Mouse (Mus musculus): ENCODE measurements around the gene Yipf3. TPM values are rescaled to one million over a fixed set of nuclear protein-coding genes. Genes with fewer than 3 reads are reported as not detected.

The Yipf3 gene
- polyA plus RNA-seq, 1 experiment from 2014 or later: 62.6 TPM

DNA sequence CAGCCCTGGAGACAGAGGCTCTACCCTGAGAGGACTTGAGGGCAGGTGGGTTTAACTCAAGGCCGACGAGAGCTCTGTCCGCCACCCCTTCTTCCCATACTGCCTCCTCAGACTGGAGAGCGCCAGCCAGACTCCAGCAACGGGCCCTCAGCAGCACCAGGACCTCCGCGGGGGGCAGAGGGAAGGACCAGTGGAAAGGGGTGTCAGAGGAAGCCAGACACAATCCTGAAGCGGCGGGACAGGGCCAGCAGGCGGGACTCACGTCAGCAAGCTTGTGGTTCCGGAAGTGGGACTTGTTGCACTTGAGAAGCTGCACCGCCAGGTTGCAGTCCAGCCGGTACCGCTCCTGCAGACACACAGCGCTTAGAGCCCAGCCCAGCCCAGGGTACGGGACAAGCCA is 11.8 kb downstream of the Yipf3 start:
- no peak for DNase-seq
- TF ChIP-seq EP300 (IDR thresholded peaks at IDR 0.05; ENCODE audit: low read depth): no peak
- TF ChIP-seq CTCF (IDR thresholded peaks at IDR 0.05; ENCODE audit: low read depth): no peak
- Histone ChIP-seq H3K27me3 (ENCODE audit: insufficient read depth, low read length) (peaks cover 9% of the 10 kb centered on the region), H3K27ac (ENCODE audit: low read depth) (no peak overlapping the region), H3K36me3 (replicated peaks; ENCODE audit: insufficient read depth, low read length) (peaks cover 62% of the 10 kb centered on the region), H3K9me3 (ENCODE audit: low read length) (no peaks in the 10 kb centered on the region), H3K4me3 (ENCODE audit: low read depth, low read length) (no peak overlapping the region), H3K4me2 (ENCODE audit: low read depth, low read length) (no peak overlapping the region), H3K9ac (replicated peaks) (no peak overlapping the region), H3K4me1 (ENCODE audit: insufficient read depth) (no peaks in the 10 kb centered on the region)
- no peak for ATAC-seq
- 89% methylated on average over 15 of the region's 17 CpGs for WGBS (ENCODE audit: insufficient replicate concordance)

DNA sequence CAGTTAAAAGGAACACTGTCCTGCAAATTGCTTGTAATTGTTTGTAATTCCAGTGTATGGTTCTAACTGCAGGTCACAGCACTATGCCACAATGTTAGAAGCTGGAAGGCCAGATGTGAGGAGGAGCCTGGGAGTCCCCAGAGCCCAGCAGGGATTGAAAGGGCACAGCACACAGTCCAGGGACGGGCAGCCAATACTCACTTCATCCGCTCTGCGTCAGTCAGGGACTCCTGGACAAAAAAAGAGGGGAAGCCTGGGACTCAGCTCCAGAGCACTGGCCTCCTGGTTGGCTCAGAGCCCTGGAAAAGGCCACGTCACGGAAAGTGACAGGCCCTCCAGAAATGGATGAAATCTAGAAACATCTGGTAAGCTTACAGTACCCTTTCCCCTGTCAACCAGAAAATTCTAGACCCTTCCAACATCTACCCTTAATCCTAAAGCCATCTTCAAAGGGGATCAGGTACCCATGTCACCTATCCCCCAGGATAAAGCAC is 14.4 kb downstream of the Yipf3 start:
- H3K36me3 ChIP-seq (replicated peaks; ENCODE audit: insufficient read depth, low read length): peaks cover 67% of the 10 kb centered on the region
- H3K27ac ChIP-seq (ENCODE audit: low read depth): no peak overlapping the region
- no peak overlapping the region for H3K4me3 ChIP-seq (ENCODE audit: low read depth, low read length)
- no peak overlapping the region for H3K4me2 ChIP-seq (ENCODE audit: low read depth, low read length)
- no peak overlapping the region for H3K9ac ChIP-seq (replicated peaks)
- DNase-seq (no peak), ATAC-seq (no peak)
- H3K27me3 ChIP-seq (ENCODE audit: insufficient read depth, low read length): no peaks in the 10 kb centered on the region
- H3K9me3 ChIP-seq (ENCODE audit: low read length): no peaks in the 10 kb centered on the region
- WGBS (ENCODE audit: insufficient replicate concordance): 90% methylated on average over 5 of the region's 5 CpGs
- TF ChIP-seq CTCF (IDR thresholded peaks at IDR 0.05; ENCODE audit: low read depth) (no peak), EP300 (IDR thresholded peaks at IDR 0.05; ENCODE audit: low read depth) (no peak)
- H3K4me1 ChIP-seq (ENCODE audit: insufficient read depth): 0 out of 2 replicates have a peak, but pooled peaks cover 3% of the 10 kb centered on the region

DNA sequence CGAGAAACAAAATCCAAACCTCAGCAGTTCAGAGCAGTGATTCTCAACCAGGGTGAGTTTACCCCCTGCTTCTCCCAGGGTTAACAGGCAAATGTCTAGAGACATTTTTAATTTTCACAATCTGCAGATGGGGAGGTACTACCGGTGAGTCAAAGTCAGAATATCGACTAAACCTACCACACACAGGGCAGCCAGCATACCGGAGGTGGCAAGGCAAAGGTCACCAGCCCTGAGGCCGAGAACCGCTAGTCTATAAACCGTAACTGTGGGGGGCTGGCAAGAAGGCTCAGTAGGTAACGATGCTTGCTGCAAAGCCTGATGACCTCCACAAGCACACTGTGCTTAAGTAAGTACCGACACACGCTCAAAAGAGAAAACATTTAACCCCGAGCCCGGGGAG is 17.6 kb downstream of the Yipf3 start:
- Histone ChIP-seq H3K4me3 (ENCODE audit: low read depth, low read length) (no peak overlapping the region), H3K27ac (ENCODE audit: low read depth) (0 out of 2 replicates have a peak overlapping the region, but pooled peaks have one; percentile 30), H3K36me3 (replicated peaks; ENCODE audit: insufficient read depth, low read length) (peaks cover 51% of the 10 kb centered on the region), H3K27me3 (ENCODE audit: insufficient read depth, low read length) (no peaks in the 10 kb centered on the region), H3K9me3 (ENCODE audit: low read length) (no peaks in the 10 kb centered on the region), H3K4me2 (ENCODE audit: low read depth, low read length) (no peak overlapping the region), H3K9ac (replicated peaks) (no peak overlapping the region), H3K4me1 (ENCODE audit: insufficient read depth) (0 out of 2 replicates have a peak, but pooled peaks cover 3% of the 10 kb centered on the region)
- no peak for TF ChIP-seq CTCF (IDR thresholded peaks at IDR 0.05; ENCODE audit: low read depth)
- no peak for TF ChIP-seq EP300 (IDR thresholded peaks at IDR 0.05; ENCODE audit: low read depth)
- ATAC-seq (peak; percentile 76), DNase-seq (no peak)
- WGBS (ENCODE audit: insufficient replicate concordance): 83% methylated on average over 12 of the region's 12 CpGs

DNA sequence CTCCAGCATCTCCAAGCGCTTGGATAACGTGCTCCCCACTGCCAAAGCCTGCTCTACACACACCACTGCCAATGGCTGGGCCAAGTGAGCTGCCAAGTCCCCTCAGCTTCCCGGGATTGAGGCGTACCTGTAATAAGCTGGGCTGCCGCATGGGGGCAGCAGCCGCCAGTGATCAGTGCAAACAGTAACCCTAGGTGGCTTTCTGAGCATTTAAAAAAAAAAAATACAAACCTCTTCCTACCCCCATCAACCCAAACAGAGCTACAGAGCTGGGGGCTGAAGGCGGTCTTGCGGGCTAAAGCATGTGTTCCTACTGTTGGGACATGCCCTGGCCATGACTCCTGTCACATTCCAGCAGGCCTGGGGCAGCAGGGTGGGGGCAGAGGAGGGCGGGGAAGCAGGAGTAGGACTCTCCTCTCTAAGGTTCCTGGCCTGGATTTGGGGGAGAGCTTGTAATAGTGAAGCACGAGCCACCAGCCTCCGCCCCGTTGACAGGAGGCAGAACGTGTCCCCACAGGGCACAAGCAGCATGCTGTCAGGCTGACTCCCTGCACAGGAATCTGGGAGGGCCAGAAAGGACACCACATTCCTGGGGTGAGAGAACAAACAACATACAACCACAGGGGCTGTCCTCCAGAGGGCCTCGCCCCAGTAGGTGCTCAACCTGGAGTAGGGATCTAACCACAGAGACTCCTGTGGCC is 18.2 kb downstream of the Yipf3 start:
- H3K27ac ChIP-seq (ENCODE audit: low read depth): 0 out of 2 replicates have a peak overlapping the region, but pooled peaks have one; percentile 30
- H3K36me3 ChIP-seq (replicated peaks; ENCODE audit: insufficient read depth, low read length): peaks cover 52% of the 10 kb centered on the region

DNA sequence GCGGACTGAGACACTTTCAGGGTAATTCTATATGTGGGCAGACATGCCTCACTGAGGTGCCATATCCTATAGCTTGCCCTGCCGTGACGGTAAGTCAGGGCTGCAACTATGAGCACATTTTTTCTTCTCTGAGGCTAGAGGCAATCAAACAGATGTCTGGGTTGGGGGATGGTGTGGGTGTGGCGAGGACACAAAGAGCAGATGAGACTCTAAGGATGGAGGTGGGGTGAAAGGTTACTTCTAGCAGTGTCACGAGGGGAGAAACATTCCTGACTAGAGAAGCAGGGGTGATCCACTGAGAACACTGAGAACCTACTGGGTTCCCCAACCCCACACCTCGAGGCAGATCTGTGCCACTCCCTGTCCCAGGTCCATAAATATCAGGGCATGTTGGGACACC is 19.1 kb downstream of the Yipf3 start:
- Histone ChIP-seq H3K36me3 (replicated peaks; ENCODE audit: insufficient read depth, low read length) (peaks cover 52% of the 10 kb centered on the region), H3K9me3 (ENCODE audit: low read length) (no peaks in the 10 kb centered on the region), H3K4me1 (ENCODE audit: insufficient read depth) (0 out of 2 replicates have a peak, but pooled peaks cover 3% of the 10 kb centered on the region), H3K9ac (replicated peaks) (no peak overlapping the region), H3K27me3 (ENCODE audit: insufficient read depth, low read length) (no peaks in the 10 kb centered on the region), H3K4me2 (ENCODE audit: low read depth, low read length) (no peak overlapping the region), H3K4me3 (ENCODE audit: low read depth, low read length) (no peak overlapping the region), H3K27ac (ENCODE audit: low read depth) (no peak overlapping the region)
- WGBS (ENCODE audit: insufficient replicate concordance): 79% methylated on average over 6 of the region's 6 CpGs
- TF ChIP-seq EP300 (IDR thresholded peaks at IDR 0.05; ENCODE audit: low read depth) (no peak), CTCF (IDR thresholded peaks at IDR 0.05; ENCODE audit: low read depth) (no peak)
- ATAC-seq: no peak
- no peak for DNase-seq

More for the DNA sequence above, 18.2 kb downstream of the Yipf3 start:
- 0 out of 2 replicates have a peak, but pooled peaks cover 3% of the 10 kb centered on the region for H3K4me1 ChIP-seq (ENCODE audit: insufficient read depth)
- 29% methylated on average over 14 of the region's 14 CpGs for WGBS (ENCODE audit: insufficient replicate concordance)
- DNase-seq (peak; percentile 82), ATAC-seq (peak; percentile 69)
- no peak overlapping the region for H3K4me3 ChIP-seq (ENCODE audit: low read depth, low read length)
- H3K27me3 ChIP-seq (ENCODE audit: insufficient read depth, low read length): no peaks in the 10 kb centered on the region
- H3K9ac ChIP-seq (replicated peaks): peak overlapping the region; percentile 21; the same call in 1 of the 2 replicates
- H3K4me2 ChIP-seq (ENCODE audit: low read depth, low read length): no peak overlapping the region
- H3K9me3 ChIP-seq (ENCODE audit: low read length): no peaks in the 10 kb centered on the region
- TF ChIP-seq EP300 (IDR thresholded peaks at IDR 0.05; ENCODE audit: low read depth): no peak
- TF ChIP-seq CTCF (IDR thresholded peaks at IDR 0.05; ENCODE audit: low read depth): peak; percentile 88

DNA sequence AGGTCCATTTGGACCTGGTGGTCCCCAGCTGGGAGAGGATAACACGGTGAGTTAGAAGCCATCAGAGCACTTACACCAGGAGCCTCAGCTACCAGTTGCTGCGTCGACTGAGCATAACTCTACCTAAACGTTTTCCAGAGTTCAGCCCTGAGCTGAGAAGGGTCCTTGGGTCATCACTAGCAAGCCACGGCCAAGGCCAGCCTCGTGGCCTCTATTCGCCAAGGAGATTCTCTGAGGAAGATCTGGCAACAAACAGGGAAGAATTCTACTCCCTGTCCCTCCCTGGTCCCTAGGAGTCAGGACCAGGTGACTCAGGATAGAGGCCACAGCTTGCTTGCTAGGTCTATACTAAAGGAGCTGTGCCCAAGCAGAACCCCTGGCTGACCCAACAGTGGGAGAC is 19.6 kb downstream of the Yipf3 start:
- no peak for ATAC-seq
- H3K36me3 ChIP-seq (replicated peaks; ENCODE audit: insufficient read depth, low read length): peaks cover 48% of the 10 kb centered on the region
- no peaks in the 10 kb centered on the region for H3K9me3 ChIP-seq (ENCODE audit: low read length)

More for the DNA sequence above, 19.6 kb downstream of the Yipf3 start:
- DNase-seq: no peak
- Histone ChIP-seq H3K4me2 (ENCODE audit: low read depth, low read length) (no peak overlapping the region), H3K4me1 (ENCODE audit: insufficient read depth) (0 out of 2 replicates have a peak, but pooled peaks cover 3% of the 10 kb centered on the region), H3K27me3 (ENCODE audit: insufficient read depth, low read length) (no peaks in the 10 kb centered on the region), H3K9ac (replicated peaks) (no peak overlapping the region), H3K4me3 (ENCODE audit: low read depth, low read length) (no peak overlapping the region), H3K27ac (ENCODE audit: low read depth) (no peak overlapping the region)
- WGBS (ENCODE audit: insufficient replicate concordance): 72% methylated on average over 7 of the region's 7 CpGs
- no peak for TF ChIP-seq EP300 (IDR thresholded peaks at IDR 0.05; ENCODE audit: low read depth)
- TF ChIP-seq CTCF (IDR thresholded peaks at IDR 0.05; ENCODE audit: low read depth): no peak
